Mouse (Mus musculus): ENCODE measurements around the gene Gm17631.
"Not testable (repeated sequence)": the region's sequence is repeated elsewhere in the genome, so short reads cannot be mapped to it uniquely, and the experiment has no call there.

Gene Gm17631

GRCm38 (mm10) chr6:129862349-129862748, at the start of gene Gm17631:
Gene Gm17631 (plus strand): TSS chr6:129862649.
- not testable (repeated sequence) for DNase-seq (ENCODE audit: low spot score in 2 of 2)

GRCm38 (mm10) chr6:129817731-129818130, 44.7 kb upstream of the Gm17631 start:
- DNase-seq (ENCODE audit: low spot score in 2 of 2): no peak

GRCm38 (mm10) chr6:129824004-129824403, 38.4 kb upstream of the Gm17631 start:
- no peak for DNase-seq (ENCODE audit: low spot score in 2 of 2)

- no peak for DNase-seq (ENCODE audit: low spot score in 2 of 2)
Observed at GRCm38 (mm10) chr6:129825559-129825958, 36.9 kb upstream of the Gm17631 start.

GRCm38 (mm10) chr6:129876549-129876948, 14.1 kb downstream of the Gm17631 start, which contains the start of gene Klra17:
Gene Klra17 (minus strand): TSS chr6:129876672.
- DNase-seq (ENCODE audit: low spot score in 2 of 2): no peak

- no peak for DNase-seq (ENCODE audit: low spot score in 2 of 2)
Observed at GRCm38 (mm10) chr6:129882525-129882924, 20.1 kb downstream of the Gm17631 start.
